Mouse (Mus musculus) brain, embryonic 18.5 days (tissue): Measurements from ENCODE around the gene Rcor2.

Source experiments
- DNase-seq: peaks from one replicate; pipeline ENCODE4 v3.0.0-alpha.2; 2012; ENCODE audit warnings: low read depth, low spot score

Rcor2 gene

GRCm38 (mm10) chr19:7291958-7292709 lies 25.0 kb downstream of the Rcor2 start:
- no peak for DNase-seq

- no peak for DNase-seq
These were observed 27.2 kb downstream of the Rcor2 start for GRCm38 (mm10) chr19:7294098-7294876.

- DNase-seq = no peak
These were observed 28.0 kb downstream of the Rcor2 start for GRCm38 (mm10) chr19:7295071-7295658.

- DNase-seq = no peak
These were observed 28.8 kb downstream of the Rcor2 start for GRCm38 (mm10) chr19:7295959-7296358.

GRCm38 (mm10) chr19:7299052-7299451 lies 31.9 kb downstream of the Rcor2 start:
- DNase-seq = no peak

- DNase-seq = no peak
These were observed 33.0 kb downstream of the Rcor2 start for GRCm38 (mm10) chr19:7300078-7300477.

- DNase-seq = no peak
These were observed 34.7 kb downstream of the Rcor2 start for GRCm38 (mm10) chr19:7301647-7302492.

GRCm38 (mm10) chr19:7302493-7302797 lies 35.3 kb downstream of the Rcor2 start:
- no peak for DNase-seq

GRCm38 (mm10) chr19:7303796-7304195 lies 36.7 kb downstream of the Rcor2 start:
- no peak for DNase-seq

- DNase-seq = no peak
These were observed 37.7 kb downstream of the Rcor2 start for GRCm38 (mm10) chr19:7304801-7305200.

GRCm38 (mm10) chr19:7305380-7306310 lies 38.5 kb downstream of the Rcor2 start:
- no peak for DNase-seq

GRCm38 (mm10) chr19:7306968-7307367 lies 39.8 kb downstream of the Rcor2 start:
- no peak for DNase-seq

GRCm38 (mm10) chr19:7307995-7308770 lies 41.1 kb downstream of the Rcor2 start:
- no peak for DNase-seq

GRCm38 (mm10) chr19:7309738-7310330 lies 42.7 kb downstream of the Rcor2 start:
- no peak for DNase-seq

GRCm38 (mm10) chr19:7310704-7311103 lies 43.6 kb downstream of the Rcor2 start:
- no peak for DNase-seq

GRCm38 (mm10) chr19:7311306-7311705 lies 44.2 kb downstream of the Rcor2 start:
- DNase-seq = no peak

- DNase-seq = no peak
These were observed 46.5 kb downstream of the Rcor2 start for GRCm38 (mm10) chr19:7313660-7314059.

GRCm38 (mm10) chr19:7314976-7315586 lies 48.0 kb downstream of the Rcor2 start:
- DNase-seq = no peak

- DNase-seq = no peak
These were observed 48.5 kb downstream of the Rcor2 start for GRCm38 (mm10) chr19:7315587-7315984.
